Mouse (Mus musculus) central nervous system, embryonic 14 days (tissue): ENCODE data around the gene Aqp11. TPM values are rescaled to one million over a fixed set of nuclear protein-coding genes. Genes with fewer than 3 reads are reported as not detected.

ENCODE experiments used
- polyA plus RNA-seq: library from polyadenylated mRNA; depleted of rRNA; stranded (reverse); fragments of >200 nt; gene quantifications from 2 replicates; pipeline ENCODE4 v1.2.3, GENCODE M21; 2012; rRNA removed

Aqp11 gene
- 8.4 and 8.9 TPM in 2 replicates for polyA plus RNA-seq

GRCm38 (mm10) chr7:97737638-97738456, at the start of gene Aqp11:
Aqp11 (minus strand) TSS chr7:97738289.

GRCm38 (mm10) chr7:97696506-97697254, 41.4 kb downstream of the Aqp11 start, which contains the start of gene Clns1a:
Clns1a (plus strand) TSS chr7:97696634.

Other genes starting within 250 kb of the Aqp11 start
- gene Aamdc, start 158.8 kb downstream of the Aqp11 start, polyA plus RNA-seq: 44.3 and 46.6 TPM in 2 replicates
- 16.9 and 17.3 TPM in 2 replicates for gene Rsf1, start 158.4 kb downstream of the Aqp11 start, polyA plus RNA-seq
- gene Clns1a, start 41.7 kb downstream of the Aqp11 start, polyA plus RNA-seq: 120 and 125 TPM in 2 replicates
- gene Pak1, start 50.3 kb upstream of the Aqp11 start, polyA plus RNA-seq: 100 and 104 TPM in 2 replicates
- gene Gdpd4, start 181.7 kb upstream of the Aqp11 start, polyA plus RNA-seq: not detected in 2 replicates